Mouse (Mus musculus): ENCODE measurements around the gene Brd9. TPM values are rescaled to one million over a fixed set of nuclear protein-coding genes. Genes with fewer than 3 reads are reported as not detected.

Brd9 gene
- polyA plus RNA-seq, 1 experiment from 2014 or later: 48.4 TPM

GRCm38 (mm10) chr13:73939101-73939500 is 1.5 kb downstream of the Brd9 start:
- no peak for ATAC-seq (ENCODE audit: low FRiP score, low TSS enrichment)
- H3K9ac ChIP-seq (replicated peaks; ENCODE audit: low read length): no peak overlapping the region
- H3K36me3 ChIP-seq (ENCODE audit: insufficient read depth, low read length): peaks cover 35% of the 10 kb centered on the region

GRCm38 (mm10) chr13:73944606-73945005 is 7.0 kb downstream of the Brd9 start:
- H3K9ac ChIP-seq (replicated peaks; ENCODE audit: low read length): no peak overlapping the region
- no peak overlapping the region for H3K4me2 ChIP-seq (replicated peaks; ENCODE audit: low read depth, low read length)
- H3K9me3 ChIP-seq (ENCODE audit: low read length): no peaks in the 10 kb centered on the region
- no peak overlapping the region for H3K27ac ChIP-seq (ENCODE audit: low read length)
- peaks cover 65% of the 10 kb centered on the region for H3K36me3 ChIP-seq (ENCODE audit: insufficient read depth, low read length)
- H3K4me3 ChIP-seq (ENCODE audit: low read length): no peak overlapping the region
- no peaks in the 10 kb centered on the region for H3K4me1 ChIP-seq (ENCODE audit: insufficient read depth, low read length)
- no peaks in the 10 kb centered on the region for H3K27me3 ChIP-seq (ENCODE audit: insufficient read depth, low read length)
- WGBS: 95% methylated on average over 9 of the region's 9 CpGs
- no peak for ATAC-seq (ENCODE audit: low FRiP score, low TSS enrichment)

More at GRCm38 (mm10) chr13:73939101-73939500, 1.5 kb downstream of the Brd9 start:
- 96% methylated on average over 5 of the region's 5 CpGs for WGBS
- Histone ChIP-seq H3K9me3 (ENCODE audit: low read length) (no peaks in the 10 kb centered on the region), H3K4me3 (ENCODE audit: low read length) (no peak overlapping the region), H3K27ac (ENCODE audit: low read length) (no peak overlapping the region), H3K4me2 (replicated peaks; ENCODE audit: low read depth, low read length) (no peak overlapping the region), H3K4me1 (ENCODE audit: insufficient read depth, low read length) (peaks cover 14% of the 10 kb centered on the region), H3K27me3 (ENCODE audit: insufficient read depth, low read length) (no peaks in the 10 kb centered on the region)

GRCm38 (mm10) chr13:73953551-73954130 is 16.0 kb downstream of the Brd9 start:
- H3K27me3 ChIP-seq (ENCODE audit: insufficient read depth, low read length): no peaks in the 10 kb centered on the region
- ATAC-seq (ENCODE audit: low FRiP score, low TSS enrichment): no peak
- no peaks in the 10 kb centered on the region for H3K9me3 ChIP-seq (ENCODE audit: low read length)
- 85% methylated on average over 1 of the region's 1 CpGs for WGBS
- no peak overlapping the region for H3K4me2 ChIP-seq (replicated peaks; ENCODE audit: low read depth, low read length)
- no peak overlapping the region for H3K9ac ChIP-seq (replicated peaks; ENCODE audit: low read length)
- H3K4me1 ChIP-seq (ENCODE audit: insufficient read depth, low read length): no peaks in the 10 kb centered on the region
- no peak overlapping the region for H3K4me3 ChIP-seq (ENCODE audit: low read length)
- no peak overlapping the region for H3K27ac ChIP-seq (ENCODE audit: low read length)
- H3K36me3 ChIP-seq (ENCODE audit: insufficient read depth, low read length): peaks cover 71% of the 10 kb centered on the region

- H3K4me2 ChIP-seq (replicated peaks; ENCODE audit: low read depth, low read length): no peak overlapping the region
- H3K36me3 ChIP-seq (ENCODE audit: insufficient read depth, low read length): peaks cover 68% of the 10 kb centered on the region
- no peak overlapping the region for H3K4me3 ChIP-seq (ENCODE audit: low read length)
- H3K27me3 ChIP-seq (ENCODE audit: insufficient read depth, low read length): no peaks in the 10 kb centered on the region
- no peak overlapping the region for H3K27ac ChIP-seq (ENCODE audit: low read length)
- H3K9me3 ChIP-seq (ENCODE audit: low read length): no peaks in the 10 kb centered on the region
- no peaks in the 10 kb centered on the region for H3K4me1 ChIP-seq (ENCODE audit: insufficient read depth, low read length)
- no peak overlapping the region for H3K9ac ChIP-seq (replicated peaks; ENCODE audit: low read length)
- 26% methylated on average over 6 of the region's 6 CpGs for WGBS
- ATAC-seq (ENCODE audit: low FRiP score, low TSS enrichment): peak; percentile 85
Observed at GRCm38 (mm10) chr13:73954666-73955065, 17.1 kb downstream of the Brd9 start.

GRCm38 (mm10) chr13:73955531-73955930 is 17.9 kb downstream of the Brd9 start:
- Histone ChIP-seq H3K36me3 (ENCODE audit: insufficient read depth, low read length) (peaks cover 64% of the 10 kb centered on the region), H3K9ac (replicated peaks; ENCODE audit: low read length) (no peak overlapping the region), H3K4me3 (ENCODE audit: low read length) (no peak overlapping the region), H3K9me3 (ENCODE audit: low read length) (no peaks in the 10 kb centered on the region), H3K4me1 (ENCODE audit: insufficient read depth, low read length) (no peaks in the 10 kb centered on the region), H3K27ac (ENCODE audit: low read length) (no peak overlapping the region), H3K4me2 (replicated peaks; ENCODE audit: low read depth, low read length) (no peak overlapping the region), H3K27me3 (ENCODE audit: insufficient read depth, low read length) (no peaks in the 10 kb centered on the region)
- no peak for ATAC-seq (ENCODE audit: low FRiP score, low TSS enrichment)
- WGBS: 92% methylated on average over 5 of the region's 5 CpGs

GRCm38 (mm10) chr13:73960117-73960652 is 22.6 kb downstream of the Brd9 start:
- no peak for ATAC-seq (ENCODE audit: low FRiP score, low TSS enrichment)
- 91% methylated on average over 10 of the region's 10 CpGs for WGBS
- peaks cover 58% of the 10 kb centered on the region for H3K36me3 ChIP-seq (ENCODE audit: insufficient read depth, low read length)

GRCm38 (mm10) chr13:73961177-73961576 is 23.6 kb downstream of the Brd9 start:
- 89% methylated on average over 4 of the region's 4 CpGs for WGBS

More at GRCm38 (mm10) chr13:73960117-73960652, 22.6 kb downstream of the Brd9 start:
- Histone ChIP-seq H3K4me1 (ENCODE audit: insufficient read depth, low read length) (no peaks in the 10 kb centered on the region), H3K27ac (ENCODE audit: low read length) (no peak overlapping the region), H3K9me3 (ENCODE audit: low read length) (no peaks in the 10 kb centered on the region), H3K27me3 (ENCODE audit: insufficient read depth, low read length) (no peaks in the 10 kb centered on the region), H3K4me2 (replicated peaks; ENCODE audit: low read depth, low read length) (no peak overlapping the region), H3K4me3 (ENCODE audit: low read length) (no peak overlapping the region), H3K9ac (replicated peaks; ENCODE audit: low read length) (no peak overlapping the region)

GRCm38 (mm10) chr13:73963551-73963950 is 25.9 kb downstream of the Brd9 start, which contains the start of gene Zdhhc11:
Gene Zdhhc11 (plus strand): TSS chr13:73963851.
- H3K4me1 ChIP-seq (ENCODE audit: insufficient read depth, low read length): no peaks in the 10 kb centered on the region
- H3K9me3 ChIP-seq (ENCODE audit: low read length): no peaks in the 10 kb centered on the region
- no peak for ATAC-seq (ENCODE audit: low FRiP score, low TSS enrichment)
- no peaks in the 10 kb centered on the region for H3K27me3 ChIP-seq (ENCODE audit: insufficient read depth, low read length)
- WGBS: 85% methylated on average over 5 of the region's 5 CpGs
- H3K9ac ChIP-seq (replicated peaks; ENCODE audit: low read length): no peak within 1 kb of the TSS
- H3K27ac ChIP-seq (ENCODE audit: low read length): no peak within 1 kb of the TSS
- no peak within 1 kb of the TSS for H3K4me3 ChIP-seq (ENCODE audit: low read length)
- H3K4me2 ChIP-seq (replicated peaks; ENCODE audit: low read depth, low read length): no peak within 1 kb of the TSS
- peaks cover 26% of the 10 kb centered on the region for H3K36me3 ChIP-seq (ENCODE audit: insufficient read depth, low read length)

More at GRCm38 (mm10) chr13:73961177-73961576, 23.6 kb downstream of the Brd9 start:
- Histone ChIP-seq H3K4me3 (ENCODE audit: low read length) (no peak overlapping the region), H3K4me2 (replicated peaks; ENCODE audit: low read depth, low read length) (no peak overlapping the region), H3K36me3 (ENCODE audit: insufficient read depth, low read length) (peaks cover 48% of the 10 kb centered on the region), H3K9ac (replicated peaks; ENCODE audit: low read length) (no peak overlapping the region), H3K9me3 (ENCODE audit: low read length) (no peaks in the 10 kb centered on the region), H3K27ac (ENCODE audit: low read length) (no peak overlapping the region), H3K27me3 (ENCODE audit: insufficient read depth, low read length) (no peaks in the 10 kb centered on the region), H3K4me1 (ENCODE audit: insufficient read depth, low read length) (no peaks in the 10 kb centered on the region)
- ATAC-seq (ENCODE audit: low FRiP score, low TSS enrichment): no peak

- Histone ChIP-seq H3K4me3 (ENCODE audit: low read length) (no peak overlapping the region), H3K9ac (replicated peaks; ENCODE audit: low read length) (no peak overlapping the region), H3K27ac (ENCODE audit: low read length) (no peak overlapping the region), H3K9me3 (ENCODE audit: low read length) (no peaks in the 10 kb centered on the region), H3K36me3 (ENCODE audit: insufficient read depth, low read length) (no peaks in the 10 kb centered on the region), H3K4me1 (ENCODE audit: insufficient read depth, low read length) (0 out of 2 replicates have a peak, but pooled peaks cover 5% of the 10 kb centered on the region), H3K4me2 (replicated peaks; ENCODE audit: low read depth, low read length) (peak overlapping the region; percentile 7), H3K27me3 (ENCODE audit: insufficient read depth, low read length) (no peaks in the 10 kb centered on the region)
- WGBS: 27% methylated on average over 10 of the region's 12 CpGs
- peak; percentile 88 for ATAC-seq (ENCODE audit: low FRiP score, low TSS enrichment)
Observed at GRCm38 (mm10) chr13:73970545-73971448, 33.2 kb downstream of the Brd9 start.
